Mouse (Mus musculus): Measurements from ENCODE around the gene Tmem104. TPM values are rescaled to one million over a fixed set of nuclear protein-coding genes. Genes with fewer than 3 reads are reported as not detected.

The Tmem104 gene
- polyA plus RNA-seq, 1 experiment from 2014 or later = 15.3 TPM

DNA sequence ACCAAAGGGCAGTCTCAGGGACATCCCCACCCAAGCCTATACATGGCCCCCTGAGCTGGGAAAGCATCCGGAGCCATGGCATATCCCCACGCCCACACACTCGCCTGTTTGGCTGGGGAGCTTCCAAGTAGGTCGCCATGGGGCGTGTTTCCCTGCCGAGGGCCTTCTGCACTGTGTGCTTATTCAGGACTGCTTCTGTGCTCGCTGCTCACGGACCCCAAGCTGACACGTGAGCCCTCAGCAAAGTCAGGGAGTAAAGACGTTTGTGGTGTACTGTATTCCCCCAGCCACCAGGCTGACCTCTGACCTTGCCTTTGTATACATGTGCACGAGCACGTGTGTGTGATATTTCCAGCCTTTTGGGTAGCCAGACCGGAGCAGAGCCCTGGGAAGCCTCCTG, 24.8 kb downstream of the Tmem104 start:
- Histone ChIP-seq H3K4me3 (no peak overlapping the region), H3K27me3 (replicated peaks) (no peaks in the 10 kb centered on the region), H3K4me2 (no peak overlapping the region), H3K27ac (no peak overlapping the region), H3K9ac (no peak overlapping the region), H3K36me3 (replicated peaks) (no peaks in the 10 kb centered on the region), H3K4me1 (peaks cover 8% of the 10 kb centered on the region; the same call in 1 of the 2 replicates), H3K9me3 (no peaks in the 10 kb centered on the region)
- ATAC-seq (replicated peaks) = no peak
- WGBS = 62% methylated on average over 13 of the region's 13 CpGs

DNA sequence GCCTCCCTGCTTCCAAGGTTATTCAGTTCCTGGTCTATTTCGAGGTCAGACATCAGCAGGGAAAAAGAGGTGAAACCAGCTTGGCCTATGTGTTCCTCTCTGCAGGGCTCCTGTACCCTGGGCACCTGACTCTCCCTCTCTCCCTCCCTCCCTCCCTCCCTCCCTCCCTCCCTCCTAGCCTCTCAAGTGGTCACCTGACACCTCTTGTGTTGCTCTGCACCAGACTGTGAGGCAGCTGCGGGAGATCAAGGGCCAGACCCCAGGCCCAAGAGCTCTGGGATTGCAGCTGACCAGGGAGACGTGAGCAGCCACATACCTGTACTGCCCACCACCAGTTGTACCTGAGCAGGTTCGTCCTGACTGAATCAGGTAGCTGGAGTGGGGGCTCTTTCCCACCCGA, 27.8 kb downstream of the Tmem104 start:
- 40% methylated on average over 5 of the region's 5 CpGs for WGBS
- no peak for ATAC-seq (replicated peaks)
- H3K4me1 ChIP-seq = peaks cover 12% of the 10 kb centered on the region

DNA sequence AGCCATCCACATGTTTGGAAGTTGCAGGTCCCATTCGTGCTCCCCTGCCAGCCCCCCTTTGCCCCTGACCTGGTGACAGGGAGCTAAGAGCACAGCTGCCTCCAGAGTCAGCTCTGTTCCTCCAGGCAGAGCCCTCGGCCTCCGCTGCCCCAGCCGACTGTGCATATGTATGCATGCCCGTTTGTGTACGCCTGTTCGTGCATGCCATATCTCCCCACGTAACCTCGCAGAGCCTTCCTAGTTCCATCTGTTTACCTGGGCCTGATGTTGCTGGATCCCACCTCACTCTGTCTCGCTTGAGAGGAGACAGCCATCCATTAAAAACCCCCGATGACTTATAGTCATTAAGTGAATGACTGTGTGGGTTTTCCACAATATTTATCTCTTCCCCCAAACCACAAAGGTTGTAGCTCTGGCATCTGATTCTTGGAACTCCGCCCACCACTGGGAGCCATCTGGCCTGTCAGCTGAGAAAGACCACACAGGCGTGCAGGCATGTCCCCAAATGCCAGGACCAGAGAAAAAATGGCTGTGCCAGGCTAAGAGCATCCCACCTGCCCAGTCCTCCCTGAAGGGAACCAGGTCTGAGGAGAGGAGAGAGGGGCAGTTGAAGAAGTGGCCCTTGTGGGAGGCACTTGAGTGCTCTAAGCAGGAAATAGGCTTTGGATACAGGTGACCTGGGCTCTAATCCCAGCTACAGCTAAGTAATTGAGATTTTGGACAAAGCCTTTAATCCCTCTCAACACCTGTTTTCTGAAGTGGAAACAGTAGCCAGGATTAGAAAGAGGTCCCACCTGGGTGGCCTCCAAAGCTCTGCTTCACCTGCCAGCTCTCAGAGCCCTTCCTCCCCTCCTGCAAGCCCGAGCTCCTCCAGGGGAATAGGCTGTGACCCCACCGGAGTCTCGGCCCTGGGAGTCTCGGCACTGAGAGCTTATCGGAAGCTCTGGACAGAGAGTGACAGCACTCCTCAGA, 30.4 kb downstream of the Tmem104 start:
- WGBS = 57% methylated on average over 18 of the region's 18 CpGs
- H3K4me2 ChIP-seq = no peak overlapping the region
- H3K4me1 ChIP-seq = peaks cover 19% of the 10 kb centered on the region
- no peaks in the 10 kb centered on the region for H3K9me3 ChIP-seq
- no peaks in the 10 kb centered on the region for H3K27me3 ChIP-seq (replicated peaks)
- H3K27ac ChIP-seq = no peak overlapping the region
- no peak overlapping the region for H3K4me3 ChIP-seq
- H3K9ac ChIP-seq = no peak overlapping the region
- no peaks in the 10 kb centered on the region for H3K36me3 ChIP-seq (replicated peaks)
- no peak for ATAC-seq (replicated peaks)

More for the DNA sequence above, 27.8 kb downstream of the Tmem104 start:
- no peak overlapping the region for H3K27ac ChIP-seq
- no peak overlapping the region for H3K9ac ChIP-seq
- no peaks in the 10 kb centered on the region for H3K27me3 ChIP-seq (replicated peaks)
- no peaks in the 10 kb centered on the region for H3K36me3 ChIP-seq (replicated peaks)
- H3K4me3 ChIP-seq = no peak overlapping the region
- H3K4me2 ChIP-seq = no peak overlapping the region
- H3K9me3 ChIP-seq = no peaks in the 10 kb centered on the region

DNA sequence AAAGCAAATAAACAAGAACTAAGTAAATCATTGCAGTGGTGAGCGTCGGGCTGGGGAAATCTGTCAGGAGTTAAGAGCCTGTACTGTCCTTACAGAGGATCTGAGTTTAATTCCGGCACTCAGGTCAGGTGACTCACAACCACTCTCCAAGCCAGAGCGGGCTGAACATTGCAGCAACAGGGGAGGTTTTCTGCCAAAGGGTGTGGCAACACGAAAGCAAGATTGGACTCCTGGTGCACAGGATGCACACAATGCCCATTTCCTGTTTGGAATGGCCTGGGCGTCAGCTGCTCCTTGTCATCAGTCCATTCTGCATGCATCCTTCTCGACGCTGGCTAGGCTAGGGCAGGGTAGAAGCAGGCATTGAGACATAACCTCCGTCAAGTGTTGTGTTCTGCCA, 32.0 kb downstream of the Tmem104 start:
- no peak for ATAC-seq (replicated peaks)
- H3K4me1 ChIP-seq = peaks cover 24% of the 10 kb centered on the region
- no peaks in the 10 kb centered on the region for H3K27me3 ChIP-seq (replicated peaks)
- no peak overlapping the region for H3K9ac ChIP-seq
- H3K27ac ChIP-seq = no peak overlapping the region
- H3K36me3 ChIP-seq (replicated peaks) = no peaks in the 10 kb centered on the region
- no peak overlapping the region for H3K4me2 ChIP-seq
- no peak overlapping the region for H3K4me3 ChIP-seq
- WGBS = 85% methylated on average over 9 of the region's 9 CpGs
- no peaks in the 10 kb centered on the region for H3K9me3 ChIP-seq

DNA sequence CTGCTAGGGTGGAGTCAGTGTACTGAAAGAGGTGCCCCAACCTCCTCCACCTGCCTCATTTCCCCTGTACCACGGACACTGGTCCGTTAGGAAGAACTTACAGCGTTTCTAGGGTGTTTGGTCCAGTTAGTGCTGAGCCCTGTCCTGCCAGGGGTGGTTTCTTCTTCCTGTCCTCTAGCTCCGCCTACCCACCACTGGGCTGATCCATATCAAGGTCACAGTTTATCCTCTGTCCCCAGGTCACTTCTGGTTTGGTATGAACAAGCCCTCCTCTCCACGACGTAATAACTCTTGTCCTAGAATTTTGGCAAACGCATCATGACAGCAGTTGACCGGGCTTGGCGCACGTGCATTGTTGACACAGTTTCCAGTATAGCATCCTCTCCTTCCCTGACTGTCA, 32.4 kb downstream of the Tmem104 start:
- Histone ChIP-seq H3K27me3 (replicated peaks) (no peaks in the 10 kb centered on the region), H3K9me3 (no peaks in the 10 kb centered on the region), H3K4me2 (no peak overlapping the region), H3K4me1 (peaks cover 27% of the 10 kb centered on the region), H3K36me3 (replicated peaks) (no peaks in the 10 kb centered on the region), H3K9ac (no peak overlapping the region), H3K27ac (no peak overlapping the region), H3K4me3 (no peak overlapping the region)
- WGBS = 93% methylated on average over 10 of the region's 10 CpGs
- ATAC-seq (replicated peaks) = no peak

DNA sequence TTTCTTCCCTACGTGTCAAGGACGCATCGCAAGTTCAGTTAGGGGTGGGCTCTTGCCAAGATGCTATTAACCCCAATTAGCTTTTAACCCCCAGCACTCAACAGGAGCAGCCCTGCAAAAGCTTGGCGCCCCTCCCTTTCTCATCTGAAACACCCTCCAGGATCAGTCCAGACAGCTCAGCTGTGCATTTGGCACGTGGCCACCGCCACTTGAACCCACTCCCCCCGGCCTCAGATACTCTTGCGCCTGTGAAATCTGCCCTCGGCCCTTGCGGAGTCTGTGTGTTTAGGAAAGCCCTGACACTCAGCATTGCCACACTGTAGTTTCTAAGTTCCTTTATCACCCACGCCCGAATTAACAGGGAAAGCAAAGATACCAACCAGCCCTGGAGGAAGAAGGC, 34.8 kb downstream of the Tmem104 start:
- H3K27me3 ChIP-seq (replicated peaks) = no peaks in the 10 kb centered on the region
- H3K9me3 ChIP-seq = no peaks in the 10 kb centered on the region
- no peak overlapping the region for H3K4me2 ChIP-seq
- peaks cover 51% of the 10 kb centered on the region for H3K4me1 ChIP-seq
- ATAC-seq (replicated peaks) = no peak
- H3K27ac ChIP-seq = no peak overlapping the region
- WGBS = 58% methylated on average over 12 of the region's 12 CpGs
- no peak overlapping the region for H3K4me3 ChIP-seq
- no peak overlapping the region for H3K9ac ChIP-seq
- H3K36me3 ChIP-seq (replicated peaks) = no peaks in the 10 kb centered on the region

DNA sequence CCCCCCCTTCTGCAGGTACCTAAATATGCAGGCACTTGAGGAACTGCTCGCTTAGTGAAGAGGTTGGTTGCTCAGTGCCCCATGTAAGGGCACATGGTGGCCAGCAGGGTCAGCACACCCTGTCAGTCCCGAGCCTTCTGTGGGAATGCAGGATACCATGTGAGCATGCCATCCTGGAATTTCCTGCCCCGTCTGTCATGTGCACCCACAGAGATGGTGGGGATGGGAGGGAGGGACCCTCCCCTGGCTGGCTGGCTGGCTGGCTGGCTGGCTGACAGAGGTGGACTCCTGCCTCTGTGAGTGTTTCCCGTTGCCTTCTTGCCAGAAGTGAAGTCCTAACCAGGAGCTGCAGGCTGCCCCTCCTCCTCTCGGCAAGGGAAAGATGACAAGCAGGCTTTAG, 35.3 kb downstream of the Tmem104 start:
- WGBS = 43% methylated on average over 5 of the region's 5 CpGs
- Histone ChIP-seq H3K27ac (no peak overlapping the region), H3K9me3 (no peaks in the 10 kb centered on the region), H3K4me1 (peaks cover 51% of the 10 kb centered on the region), H3K4me2 (no peak overlapping the region), H3K4me3 (no peak overlapping the region), H3K27me3 (replicated peaks) (no peaks in the 10 kb centered on the region), H3K36me3 (replicated peaks) (no peaks in the 10 kb centered on the region), H3K9ac (no peak overlapping the region)
- no peak for ATAC-seq (replicated peaks)

DNA sequence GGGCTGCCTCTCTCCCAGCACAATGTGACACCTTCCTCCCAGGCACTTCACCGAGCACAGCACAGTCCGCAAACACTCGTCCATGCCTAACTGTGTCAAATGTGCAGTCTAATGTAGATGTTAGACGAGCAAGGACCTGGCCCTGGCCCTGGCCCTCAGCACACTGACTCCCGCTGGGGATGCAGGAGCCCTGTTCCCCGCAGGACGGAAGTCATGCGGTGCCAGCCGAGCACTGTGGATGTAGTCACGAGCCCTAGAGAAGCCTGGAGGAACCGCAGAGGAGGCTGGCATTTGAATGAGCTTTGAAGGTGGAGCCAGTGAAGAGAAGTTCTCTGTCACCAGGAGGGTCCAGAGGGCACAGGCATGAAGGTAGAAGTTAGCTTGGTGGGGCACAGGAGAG, 36.2 kb downstream of the Tmem104 start:
- 74% methylated on average over 11 of the region's 11 CpGs for WGBS
- Histone ChIP-seq H3K4me1 (peaks cover 54% of the 10 kb centered on the region), H3K27ac (no peak overlapping the region), H3K9ac (no peak overlapping the region), H3K9me3 (no peaks in the 10 kb centered on the region), H3K4me2 (no peak overlapping the region), H3K4me3 (no peak overlapping the region), H3K27me3 (replicated peaks) (no peaks in the 10 kb centered on the region; the same call in 1 of the 2 replicates), H3K36me3 (replicated peaks) (no peaks in the 10 kb centered on the region)
- ATAC-seq (replicated peaks) = no peak

DNA sequence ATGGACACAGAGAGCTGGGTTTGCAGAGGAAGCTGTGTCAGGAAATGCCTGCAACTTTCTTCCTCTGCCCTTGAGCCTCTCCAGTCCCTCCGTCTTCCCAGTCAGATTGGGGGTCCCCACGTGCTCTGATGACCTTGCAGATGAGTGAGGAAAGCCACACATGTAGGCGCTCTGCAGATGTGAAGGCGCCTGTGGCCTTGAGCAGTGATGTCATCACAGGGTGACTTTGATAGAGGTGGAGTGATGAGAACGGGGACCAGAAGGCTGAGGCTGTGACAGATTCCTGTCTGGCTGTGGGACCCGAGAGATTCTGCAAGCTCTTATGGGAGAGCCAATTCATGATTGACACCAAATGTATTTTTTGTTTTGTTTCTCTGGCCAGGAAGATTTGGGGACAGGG, 36.6 kb downstream of the Tmem104 start:
- Histone ChIP-seq H3K36me3 (replicated peaks) (no peaks in the 10 kb centered on the region), H3K9ac (no peak overlapping the region), H3K27ac (no peak overlapping the region), H3K4me3 (no peak overlapping the region), H3K27me3 (replicated peaks) (no peaks in the 10 kb centered on the region; the same call in 1 of the 2 replicates), H3K4me1 (peaks cover 55% of the 10 kb centered on the region), H3K9me3 (no peaks in the 10 kb centered on the region), H3K4me2 (no peak overlapping the region)
- 81% methylated on average over 6 of the region's 6 CpGs for WGBS
- no peak for ATAC-seq (replicated peaks)

DNA sequence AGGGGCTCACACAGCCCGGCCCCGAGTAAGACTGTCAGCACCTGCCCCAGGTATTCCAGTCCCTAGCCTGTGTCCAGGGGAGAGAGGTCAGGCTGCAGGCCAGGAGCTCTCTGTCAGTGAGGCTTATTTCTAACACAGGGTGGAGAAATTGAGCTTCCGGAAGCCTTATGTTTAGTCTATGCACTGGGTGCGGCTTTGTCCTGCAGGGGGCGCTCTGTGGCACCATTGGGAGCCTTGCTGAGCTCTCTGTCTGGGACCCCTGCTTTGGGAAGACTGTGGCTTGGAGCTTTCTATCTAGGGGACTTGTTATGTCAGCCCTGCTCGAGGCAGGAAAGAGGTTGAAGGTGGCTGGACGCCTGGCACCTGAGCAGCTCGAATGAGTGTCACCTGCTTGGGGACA, 37.6 kb downstream of the Tmem104 start:
- WGBS = 42% methylated on average over 8 of the region's 8 CpGs
- H3K9me3 ChIP-seq = no peaks in the 10 kb centered on the region
- no peak overlapping the region for H3K9ac ChIP-seq
- H3K4me1 ChIP-seq = peaks cover 63% of the 10 kb centered on the region
- H3K27ac ChIP-seq = no peak overlapping the region
- no peaks in the 10 kb centered on the region; the same call in 1 of the 2 replicates for H3K27me3 ChIP-seq (replicated peaks)
- H3K36me3 ChIP-seq (replicated peaks) = no peaks in the 10 kb centered on the region
- ATAC-seq (replicated peaks) = no peak
- no peak overlapping the region for H3K4me3 ChIP-seq
- H3K4me2 ChIP-seq = no peak overlapping the region

DNA sequence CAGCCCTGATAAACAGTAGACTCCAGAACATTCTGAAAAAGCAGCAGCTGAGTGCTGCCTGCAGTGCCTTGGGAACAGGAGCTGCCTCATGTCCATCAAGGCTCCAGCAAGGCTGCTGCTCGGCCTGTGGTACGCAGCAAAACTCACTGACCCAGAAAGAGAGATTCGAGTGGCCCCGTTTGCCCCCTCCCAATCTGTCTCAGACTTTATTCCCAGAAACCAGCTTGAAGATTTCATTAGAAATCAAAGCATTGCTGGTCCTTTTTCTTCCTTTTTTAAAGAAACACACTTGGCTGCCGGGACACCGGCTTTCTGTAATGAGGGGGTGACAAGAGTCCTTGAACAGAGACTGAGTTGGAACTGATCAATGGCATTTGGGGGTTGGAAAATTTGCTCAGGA, 38.0 kb downstream of the Tmem104 start:
- H3K4me1 ChIP-seq = peaks cover 63% of the 10 kb centered on the region
- no peak overlapping the region for H3K27ac ChIP-seq

DNA sequence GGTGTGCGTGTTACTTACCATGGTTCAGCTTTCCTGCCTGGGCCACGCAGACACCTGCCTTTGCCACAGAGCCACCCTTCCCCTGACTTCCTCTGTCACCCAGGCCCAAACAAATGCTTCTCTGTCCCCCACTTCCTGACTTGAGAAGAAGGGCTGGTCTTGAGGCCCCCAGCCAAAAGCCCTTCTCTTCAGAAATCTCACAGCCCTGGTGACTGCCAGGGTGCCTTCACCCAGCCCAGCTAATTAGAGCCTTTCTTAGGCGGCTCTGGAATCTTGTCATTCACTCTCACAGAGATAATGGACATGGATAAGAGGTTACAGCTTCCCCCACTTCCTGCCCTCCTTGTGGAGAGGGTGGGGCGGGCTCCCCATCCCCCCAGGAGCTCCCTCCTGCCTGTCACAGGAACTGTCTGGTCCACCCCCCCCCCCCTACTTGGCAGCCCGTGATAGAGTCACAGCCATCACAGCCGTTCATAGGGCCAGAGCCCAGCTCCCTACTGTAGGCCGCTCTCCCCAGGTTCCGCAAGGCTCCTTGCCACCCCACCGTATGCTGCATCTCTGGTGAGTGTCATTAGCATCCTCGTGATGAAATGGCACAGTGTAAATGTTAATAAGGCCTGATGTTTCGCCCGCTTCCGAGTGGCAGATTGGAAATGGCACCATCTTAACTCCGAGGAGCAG, 39.7 kb downstream of the Tmem104 start:
- no peak overlapping the region for H3K9ac ChIP-seq
- no peaks in the 10 kb centered on the region for H3K9me3 ChIP-seq
- no peak overlapping the region for H3K4me3 ChIP-seq
- H3K27ac ChIP-seq = peak overlapping the region; percentile 61
- H3K36me3 ChIP-seq (replicated peaks) = no peaks in the 10 kb centered on the region
- WGBS = 24% methylated on average over 14 of the region's 14 CpGs
- peak; percentile 63 for ATAC-seq (replicated peaks)
- peaks cover 71% of the 10 kb centered on the region for H3K4me1 ChIP-seq
- H3K27me3 ChIP-seq (replicated peaks) = no peaks in the 10 kb centered on the region; the same call in 1 of the 2 replicates
- no peak overlapping the region for H3K4me2 ChIP-seq

More for the DNA sequence above, 38.0 kb downstream of the Tmem104 start:
- H3K27me3 ChIP-seq (replicated peaks) = no peaks in the 10 kb centered on the region; the same call in 1 of the 2 replicates
- WGBS = 43% methylated on average over 6 of the region's 6 CpGs
- no peak overlapping the region for H3K4me3 ChIP-seq
- H3K9me3 ChIP-seq = no peaks in the 10 kb centered on the region
- no peak overlapping the region for H3K9ac ChIP-seq
- ATAC-seq (replicated peaks) = no peak
- no peaks in the 10 kb centered on the region for H3K36me3 ChIP-seq (replicated peaks)
- H3K4me2 ChIP-seq = no peak overlapping the region
